Mouse (Mus musculus) olfactory bulb, adult 2 months (tissue): ENCODE data around the gene Acss2.

Experiments used
- CTCF ChIP-seq: fragments of 200-500 bp; IDR thresholded peaks from 2 replicates; pipeline ENCODE4 v1.5.1; 2012; ENCODE audit warnings: low read depth, mild to moderate bottlenecking, low read length, moderate library complexity; ENCODE audit not compliant: insufficient read depth
- POLR2A ChIP-seq: fragments of 200-500 bp; IDR thresholded peaks from 2 replicates; pipeline ENCODE4 v1.6.1; 2012; ENCODE audit warnings: mild to moderate bottlenecking, low read depth, low read length, moderate library complexity; ENCODE audit not compliant: insufficient read depth

DNA sequence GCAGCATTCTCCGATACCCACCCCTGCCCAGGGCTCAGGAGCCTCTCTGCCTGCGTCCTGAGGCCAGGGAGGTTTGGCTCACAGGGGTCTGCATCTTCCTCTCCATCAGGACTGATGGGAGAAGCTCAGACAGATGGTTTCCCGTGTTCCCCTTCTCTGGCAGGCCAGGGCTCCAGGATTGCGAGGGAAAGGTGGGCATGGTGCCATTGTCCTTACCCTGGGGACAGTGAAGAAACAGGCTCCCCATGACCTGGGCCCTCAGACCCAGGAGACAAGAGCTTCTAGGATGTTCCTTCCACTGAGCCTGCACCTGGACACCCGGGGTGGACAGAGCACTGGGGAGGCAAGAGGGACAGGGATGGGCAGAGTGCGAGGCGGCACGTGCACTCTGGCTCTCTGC lies 116.8 kb downstream of the Acss2 start:
- TF ChIP-seq CTCF (no peak), POLR2A (no peak)
